Mouse (Mus musculus) bone marrow macrophage, adult 2 months (primary cell): Measurements from ENCODE around the gene Syn3. TPM values are rescaled to one million over a fixed set of nuclear protein-coding genes. Genes with fewer than 3 reads are reported as not detected.
"Not testable (repeated sequence)": the region's sequence is repeated elsewhere in the genome, so short reads cannot be mapped to it uniquely, and the experiment has no call there.

Experiments
- H3K27ac ChIP-seq: 2 replicates; pipeline ENCODE4 v1.5.1; 2012; ENCODE audit warnings: low read depth, low read length; ENCODE audit not compliant: insufficient read depth
- H3K4me1 ChIP-seq: 2 replicates; pipeline ENCODE4 v1.6.1; 2012; ENCODE audit warnings: low read length; ENCODE audit not compliant: control insufficient read depth, insufficient read depth
- H3K4me3 ChIP-seq: 2 replicates; pipeline ENCODE4 v1.5.1; 2012; ENCODE audit warnings: mild to moderate bottlenecking, low read length, moderate library complexity; ENCODE audit not compliant: insufficient read depth
- CTCF ChIP-seq: IDR thresholded peaks from 2 replicates; pipeline ENCODE4 v1.5.1; 2012; ENCODE audit warnings: low read depth, mild to moderate bottlenecking, low read length, moderate library complexity
- POLR2A ChIP-seq: IDR thresholded peaks from 2 replicates; pipeline ENCODE4 v1.6.1; 2012; ENCODE audit warnings: mild to moderate bottlenecking, low read depth, low read length, borderline replicate concordance
- polyA plus RNA-seq: library from polyadenylated mRNA; stranded (reverse); fragments of >200 nt; gene quantifications from 2 replicates; pipeline ENCODE4 v1.2.4, GENCODE M21; 2012; ENCODE audit not compliant: missing spikeins, insufficient read depth, insufficient read length

Syn3 gene
- polyA plus RNA-seq = 0.20 TPM in 1 of 2 replicates, not detected in the other

GRCm38 (mm10) chr10:86498673-86499391 lies at the start of gene Syn3:
Gene Syn3, minus strand, starts transcription at chr10:86498896.
- TF ChIP-seq CTCF = no peak
- TF ChIP-seq POLR2A = no peak
- H3K27ac ChIP-seq = no peak within 1 kb of the TSS
- H3K4me3 ChIP-seq = no peak within 1 kb of the TSS
- no peaks in the 10 kb centered on the region for H3K4me1 ChIP-seq

GRCm38 (mm10) chr10:86526357-86526874 lies 27.7 kb upstream of the Syn3 start:
- H3K4me3 ChIP-seq, H3K4me1 ChIP-seq, H3K27ac ChIP-seq: not testable (repeated sequence)

GRCm38 (mm10) chr10:86513801-86514200 lies 15.1 kb upstream of the Syn3 start:
- H3K4me3 ChIP-seq = no peak overlapping the region
- no peaks in the 10 kb centered on the region for H3K4me1 ChIP-seq
- no peak for TF ChIP-seq CTCF
- TF ChIP-seq POLR2A = no peak
- no peak overlapping the region for H3K27ac ChIP-seq

- no peak for TF ChIP-seq CTCF
- no peak for TF ChIP-seq POLR2A
- no peaks in the 10 kb centered on the region for H3K4me1 ChIP-seq
- H3K27ac ChIP-seq = no peak overlapping the region
- no peak overlapping the region for H3K4me3 ChIP-seq
These were observed 12.2 kb upstream of the Syn3 start for GRCm38 (mm10) chr10:86510941-86511340.

GRCm38 (mm10) chr10:86502063-86502462 lies 3.4 kb upstream of the Syn3 start:
- H3K4me1 ChIP-seq = no peaks in the 10 kb centered on the region
- H3K27ac ChIP-seq = no peak overlapping the region
- no peak overlapping the region for H3K4me3 ChIP-seq
- no peak for TF ChIP-seq POLR2A
- TF ChIP-seq CTCF = no peak

GRCm38 (mm10) chr10:86498051-86498672 lies 534 bp downstream of the Syn3 start:
- H3K4me1 ChIP-seq = no peaks in the 10 kb centered on the region
- H3K4me3 ChIP-seq = no peak overlapping the region
- TF ChIP-seq POLR2A (no peak), CTCF (no peak)
- no peak overlapping the region for H3K27ac ChIP-seq

- TF ChIP-seq POLR2A (no peak), CTCF (no peak)
- Histone ChIP-seq H3K27ac (no peak overlapping the region), H3K4me3 (no peak overlapping the region), H3K4me1 (no peaks in the 10 kb centered on the region)
These were observed 2.8 kb downstream of the Syn3 start for GRCm38 (mm10) chr10:86495851-86496250.

GRCm38 (mm10) chr10:86493140-86493539 lies 5.6 kb downstream of the Syn3 start:
- TF ChIP-seq CTCF = no peak
- no peak for TF ChIP-seq POLR2A
- Histone ChIP-seq H3K4me1 (no peaks in the 10 kb centered on the region), H3K27ac (no peak overlapping the region), H3K4me3 (no peak overlapping the region)

GRCm38 (mm10) chr10:86492089-86492907 lies 6.4 kb downstream of the Syn3 start:
- H3K27ac ChIP-seq = no peak overlapping the region
- H3K4me1 ChIP-seq = no peaks in the 10 kb centered on the region
- H3K4me3 ChIP-seq = no peak overlapping the region
- TF ChIP-seq CTCF = no peak
- no peak for TF ChIP-seq POLR2A
